Mouse (Mus musculus): ENCODE measurements around the gene Ttll7. TPM values are rescaled to one million over a fixed set of nuclear protein-coding genes. Genes with fewer than 3 reads are reported as not detected.
A peak's percentile ranks its signal among the peaks of the same experiment; 100 is the strongest.

The Ttll7 gene
- polyA plus RNA-seq, 1 experiment = not detected

GRCm38 (mm10) chr3:146929011-146929410 is 76.8 kb downstream of the Ttll7 start:
- Histone ChIP-seq H3K4me3 (replicated peaks) (no peak overlapping the region), H3K4me1 (ENCODE audit: control insufficient read depth) (no peaks in the 10 kb centered on the region), H3K9me3 (ENCODE audit: control insufficient read depth, low read length) (no peaks in the 10 kb centered on the region), H3K27me3 (ENCODE audit: control insufficient read depth) (no peaks in the 10 kb centered on the region), H3K36me3 (ENCODE audit: control insufficient read depth) (no peaks in the 10 kb centered on the region)
- TF ChIP-seq GATA1 (IDR thresholded peaks at IDR 0.05; ENCODE audit: low read length) (no peak), TAL1 (IDR thresholded peaks at IDR 0.05; ENCODE audit: low read length) (no peak)

GRCm38 (mm10) chr3:146931190-146931589 is 79.0 kb downstream of the Ttll7 start:
- no peaks in the 10 kb centered on the region for H3K4me1 ChIP-seq (ENCODE audit: control insufficient read depth)
- H3K36me3 ChIP-seq (ENCODE audit: control insufficient read depth) = no peaks in the 10 kb centered on the region
- peaks cover 2% of the 10 kb centered on the region for H3K9me3 ChIP-seq (ENCODE audit: control insufficient read depth, low read length)
- H3K27me3 ChIP-seq (ENCODE audit: control insufficient read depth) = no peaks in the 10 kb centered on the region
- H3K4me3 ChIP-seq (replicated peaks) = no peak overlapping the region
- TF ChIP-seq GATA1 (IDR thresholded peaks at IDR 0.05; ENCODE audit: low read length) (no peak), TAL1 (IDR thresholded peaks at IDR 0.05; ENCODE audit: low read length) (no peak)

GRCm38 (mm10) chr3:146932506-146932905 is 80.3 kb downstream of the Ttll7 start:
- no peak for TF ChIP-seq TAL1 (IDR thresholded peaks at IDR 0.05; ENCODE audit: low read length)
- H3K27me3 ChIP-seq (ENCODE audit: control insufficient read depth) = no peaks in the 10 kb centered on the region
- H3K9me3 ChIP-seq (ENCODE audit: control insufficient read depth, low read length) = peaks cover 2% of the 10 kb centered on the region
- no peaks in the 10 kb centered on the region for H3K36me3 ChIP-seq (ENCODE audit: control insufficient read depth)
- H3K4me1 ChIP-seq (ENCODE audit: control insufficient read depth) = no peaks in the 10 kb centered on the region
- no peak overlapping the region for H3K4me3 ChIP-seq (replicated peaks)

GRCm38 (mm10) chr3:146936888-146937287 is 84.7 kb downstream of the Ttll7 start:
- no peaks in the 10 kb centered on the region for H3K4me1 ChIP-seq (ENCODE audit: control insufficient read depth)
- no peaks in the 10 kb centered on the region for H3K27me3 ChIP-seq (ENCODE audit: control insufficient read depth)
- H3K9me3 ChIP-seq (ENCODE audit: control insufficient read depth, low read length) = peaks cover 2% of the 10 kb centered on the region
- TF ChIP-seq TAL1 (IDR thresholded peaks at IDR 0.05; ENCODE audit: low read length) = no peak
- no peak for TF ChIP-seq GATA1 (IDR thresholded peaks at IDR 0.05; ENCODE audit: low read length)
- H3K36me3 ChIP-seq (ENCODE audit: control insufficient read depth) = no peaks in the 10 kb centered on the region
- H3K4me3 ChIP-seq (replicated peaks) = no peak overlapping the region

GRCm38 (mm10) chr3:146939391-146940250 is 87.5 kb downstream of the Ttll7 start:
- TF ChIP-seq TAL1 (IDR thresholded peaks at IDR 0.05; ENCODE audit: low read length) = no peak
- no peak for TF ChIP-seq GATA1 (IDR thresholded peaks at IDR 0.05; ENCODE audit: low read length)
- no peaks in the 10 kb centered on the region for H3K36me3 ChIP-seq (ENCODE audit: control insufficient read depth)
- H3K4me3 ChIP-seq (replicated peaks) = no peak overlapping the region

GRCm38 (mm10) chr3:146943101-146943500 is 90.9 kb downstream of the Ttll7 start:
- TF ChIP-seq TAL1 (IDR thresholded peaks at IDR 0.05; ENCODE audit: low read length) (no peak), GATA1 (IDR thresholded peaks at IDR 0.05; ENCODE audit: low read length) (no peak)
- H3K36me3 ChIP-seq (ENCODE audit: control insufficient read depth) = no peaks in the 10 kb centered on the region
- peaks cover 2% of the 10 kb centered on the region; the same call in 1 of the 2 replicates for H3K4me1 ChIP-seq (ENCODE audit: control insufficient read depth)
- no peaks in the 10 kb centered on the region for H3K27me3 ChIP-seq (ENCODE audit: control insufficient read depth)
- H3K4me3 ChIP-seq (replicated peaks) = no peak overlapping the region
- H3K9me3 ChIP-seq (ENCODE audit: control insufficient read depth, low read length) = no peaks in the 10 kb centered on the region

More at GRCm38 (mm10) chr3:146939391-146940250, 87.5 kb downstream of the Ttll7 start:
- Histone ChIP-seq H3K9me3 (ENCODE audit: control insufficient read depth, low read length) (peaks cover 2% of the 10 kb centered on the region), H3K4me1 (ENCODE audit: control insufficient read depth) (no peaks in the 10 kb centered on the region), H3K27me3 (ENCODE audit: control insufficient read depth) (no peaks in the 10 kb centered on the region)

GRCm38 (mm10) chr3:146945342-146945741 is 93.2 kb downstream of the Ttll7 start:
- H3K9me3 ChIP-seq (ENCODE audit: control insufficient read depth, low read length) = no peaks in the 10 kb centered on the region
- TF ChIP-seq TAL1 (IDR thresholded peaks at IDR 0.05; ENCODE audit: low read length) = no peak
- no peak for TF ChIP-seq GATA1 (IDR thresholded peaks at IDR 0.05; ENCODE audit: low read length)
- no peaks in the 10 kb centered on the region for H3K36me3 ChIP-seq (ENCODE audit: control insufficient read depth)
- no peak overlapping the region for H3K4me3 ChIP-seq (replicated peaks)
- H3K4me1 ChIP-seq (ENCODE audit: control insufficient read depth) = peaks cover 2% of the 10 kb centered on the region; the same call in 1 of the 2 replicates
- no peaks in the 10 kb centered on the region for H3K27me3 ChIP-seq (ENCODE audit: control insufficient read depth)

GRCm38 (mm10) chr3:146945887-146946286 is 93.7 kb downstream of the Ttll7 start:
- Histone ChIP-seq H3K4me3 (replicated peaks) (peak overlapping the region; percentile 34), H3K36me3 (ENCODE audit: control insufficient read depth) (no peaks in the 10 kb centered on the region), H3K9me3 (ENCODE audit: control insufficient read depth, low read length) (no peaks in the 10 kb centered on the region), H3K4me1 (ENCODE audit: control insufficient read depth) (peaks cover 2% of the 10 kb centered on the region; the same call in 1 of the 2 replicates), H3K27me3 (ENCODE audit: control insufficient read depth) (no peaks in the 10 kb centered on the region)
- no peak for TF ChIP-seq TAL1 (IDR thresholded peaks at IDR 0.05; ENCODE audit: low read length)
- TF ChIP-seq GATA1 (IDR thresholded peaks at IDR 0.05; ENCODE audit: low read length) = no peak

- no peak for TF ChIP-seq TAL1 (IDR thresholded peaks at IDR 0.05; ENCODE audit: low read length)
- no peak for TF ChIP-seq GATA1 (IDR thresholded peaks at IDR 0.05; ENCODE audit: low read length)
- Histone ChIP-seq H3K27me3 (ENCODE audit: control insufficient read depth) (no peaks in the 10 kb centered on the region), H3K4me1 (ENCODE audit: control insufficient read depth) (peaks cover 2% of the 10 kb centered on the region; the same call in 1 of the 2 replicates), H3K9me3 (ENCODE audit: control insufficient read depth, low read length) (no peaks in the 10 kb centered on the region), H3K4me3 (replicated peaks) (no peak overlapping the region), H3K36me3 (ENCODE audit: control insufficient read depth) (no peaks in the 10 kb centered on the region)
Observed at GRCm38 (mm10) chr3:146946641-146947040, 94.5 kb downstream of the Ttll7 start.

Data from erythroblast, embryonic 14.5 days (primary cell).